Mouse (Mus musculus): ENCODE data around the gene Dlg2.

- TF ChIP-seq CTCF (IDR thresholded peaks at IDR 0.05; ENCODE audit: low read depth, low read length) (no peak), POLR2A (IDR thresholded peaks at IDR 0.05; ENCODE audit: insufficient read depth, low read length) (no peak), EP300 (IDR thresholded peaks at IDR 0.05; ENCODE audit: insufficient read depth, low read depth, low read length) (no peak)
Measured at GRCm38 (mm10) chr7:92441611-92442010, 1965.1 kb downstream of the Dlg2 start.

Data from ES-Bruce4 (cell line).